Mouse (Mus musculus) spleen, postnatal 14 days (tissue): Measurements from ENCODE around the gene Rtf1.
A peak's percentile ranks its signal among the peaks of the same experiment; 100 is the strongest.

ENCODE experiments used
- DNase-seq, 2 experiments: peaks; one replicate each; pipeline ENCODE4 v3.0.0; 2021 to 2022; ENCODE audit warnings: low spot score in 2 of 2

The Rtf1 gene

DNA sequence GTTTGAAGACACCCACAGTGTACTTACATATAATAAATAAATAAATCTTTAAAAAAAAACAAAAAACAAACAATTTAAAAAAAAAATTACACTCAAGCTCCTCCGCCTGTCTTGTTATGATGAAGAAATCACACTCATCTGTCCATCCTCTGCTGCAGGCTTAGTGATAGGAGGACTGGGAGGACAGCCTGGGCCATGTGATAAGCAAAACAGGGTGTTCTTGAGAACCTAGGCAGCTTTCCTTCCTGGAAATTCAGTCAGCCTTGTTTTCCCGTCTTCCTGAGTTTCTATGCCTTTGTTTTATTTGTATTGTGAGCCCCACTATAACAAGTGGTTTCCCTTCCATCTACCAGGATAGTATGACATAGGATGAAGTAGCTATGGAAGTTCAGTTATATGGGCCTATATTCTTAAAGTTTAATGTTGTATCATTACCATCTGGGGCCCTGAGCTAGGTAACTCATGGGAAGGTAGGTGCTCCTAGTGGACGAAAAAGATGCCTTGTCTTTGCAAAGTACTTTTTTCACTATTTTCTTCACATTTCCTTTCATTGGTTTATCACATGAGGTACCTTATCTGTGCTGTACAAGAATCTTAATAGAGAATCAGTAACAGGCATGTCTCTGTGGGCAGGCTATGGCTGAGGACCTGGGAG is 53.0 kb downstream of the Rtf1 start:
- DNase-seq: no peak

DNA sequence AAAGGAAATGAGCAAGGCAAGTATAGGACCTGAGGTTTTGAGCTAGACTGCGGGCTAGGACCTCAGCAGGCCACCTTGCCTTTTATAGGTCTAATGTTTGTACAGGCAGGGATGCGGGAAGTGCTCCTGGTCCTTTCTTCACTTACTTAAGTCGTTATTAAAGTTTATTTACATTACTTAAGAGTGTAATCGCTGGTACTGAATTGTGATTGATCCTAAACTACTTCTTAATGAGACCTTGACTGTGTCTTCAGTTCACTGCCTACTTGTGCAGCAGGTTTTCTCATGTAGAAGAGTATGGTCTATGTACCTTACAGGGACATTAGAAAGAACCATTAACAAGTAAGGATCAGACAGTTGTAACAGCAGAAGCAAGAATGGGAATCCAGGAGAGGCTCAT is 55.9 kb downstream of the Rtf1 start:
- DNase-seq: no peak

DNA sequence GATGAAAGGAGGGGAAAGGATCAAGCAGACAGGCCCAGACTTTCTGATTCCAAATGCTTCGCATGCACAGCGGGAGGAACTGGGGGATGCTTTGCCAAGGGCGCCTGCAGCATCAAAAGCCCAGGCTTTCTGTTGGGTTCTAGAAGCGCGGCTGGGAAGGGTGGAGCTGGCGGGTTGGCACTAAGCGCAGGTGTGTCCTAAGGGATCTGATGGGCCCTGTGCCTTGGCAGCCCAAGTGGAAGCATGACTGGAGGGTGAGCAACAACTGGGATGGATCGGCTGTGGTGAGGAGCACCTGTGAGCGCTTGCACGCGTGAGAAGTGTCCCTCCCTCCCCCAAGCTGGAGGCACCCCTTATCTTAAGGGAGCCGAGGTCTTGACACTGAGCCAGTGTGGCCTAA is 62.3 kb downstream of the Rtf1 start:
- DNase-seq: no peak

DNA sequence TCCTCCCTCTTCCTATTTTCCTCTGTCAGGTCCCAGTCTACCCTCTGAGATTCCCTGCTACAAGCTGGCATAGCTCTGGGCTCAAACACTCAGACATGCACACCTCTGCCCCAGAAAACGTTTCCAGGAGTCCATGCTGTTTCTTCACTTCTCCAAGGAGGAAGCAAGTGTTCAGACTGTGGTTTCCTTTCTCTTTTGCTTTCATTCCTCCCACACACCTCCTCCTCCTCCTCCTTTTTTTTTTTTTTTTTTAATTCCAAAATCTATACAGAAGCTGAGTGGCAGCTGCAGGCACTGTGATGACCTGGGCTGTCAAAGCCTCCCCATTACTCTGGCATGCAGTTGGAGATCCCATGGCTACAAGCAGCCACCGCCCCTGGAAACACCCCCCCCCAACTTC is 65.7 kb downstream of the Rtf1 start:
- DNase-seq: no peak

GRCm38 (mm10) chr2:119741581-119742411 is 66.9 kb downstream of the Rtf1 start, which contains the start of gene Itpka:
Gene Itpka (plus strand): TSS chr2:119742337.
- peak in 1 of 2 experiments; percentile 49 for DNase-seq

GRCm38 (mm10) chr2:119742461-119743175 is 67.8 kb downstream of the Rtf1 start:
- DNase-seq: peak in 1 of 2 experiments; percentile 35

DNA sequence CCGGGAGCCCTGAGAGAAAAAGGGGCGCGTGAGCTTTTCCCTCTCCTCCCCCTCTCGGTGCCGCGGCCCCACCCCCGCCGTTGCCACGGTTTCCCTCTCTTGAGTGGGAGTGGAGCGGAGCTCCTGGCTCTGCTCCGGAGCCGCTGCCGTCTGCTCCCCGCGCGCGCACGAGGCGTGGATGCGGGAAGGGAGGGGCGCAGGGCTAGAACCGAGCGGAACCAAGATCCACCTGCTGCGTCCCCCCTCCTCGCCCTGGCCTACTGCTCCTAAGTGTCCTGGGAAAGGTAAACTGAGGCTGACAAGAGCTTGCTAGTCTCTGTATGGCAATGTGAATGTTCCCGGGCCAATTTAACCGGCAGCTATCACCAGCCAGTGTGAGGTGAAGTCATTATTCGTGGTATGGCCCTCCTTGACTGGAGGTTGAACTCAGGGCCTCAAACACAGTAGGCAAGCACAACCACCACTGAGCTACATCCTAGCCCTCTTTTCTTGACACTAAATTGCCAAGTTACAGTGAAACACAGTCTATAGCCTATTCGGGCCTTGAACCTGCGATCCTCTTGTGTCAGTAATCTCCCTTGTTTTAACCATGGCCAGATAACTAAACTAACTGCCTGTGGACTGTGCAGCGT is 68.4 kb downstream of the Rtf1 start:
- DNase-seq: no peak

- DNase-seq: no peak
Observed at GRCm38 (mm10) chr2:119743808-119744162, 68.9 kb downstream of the Rtf1 start.

DNA sequence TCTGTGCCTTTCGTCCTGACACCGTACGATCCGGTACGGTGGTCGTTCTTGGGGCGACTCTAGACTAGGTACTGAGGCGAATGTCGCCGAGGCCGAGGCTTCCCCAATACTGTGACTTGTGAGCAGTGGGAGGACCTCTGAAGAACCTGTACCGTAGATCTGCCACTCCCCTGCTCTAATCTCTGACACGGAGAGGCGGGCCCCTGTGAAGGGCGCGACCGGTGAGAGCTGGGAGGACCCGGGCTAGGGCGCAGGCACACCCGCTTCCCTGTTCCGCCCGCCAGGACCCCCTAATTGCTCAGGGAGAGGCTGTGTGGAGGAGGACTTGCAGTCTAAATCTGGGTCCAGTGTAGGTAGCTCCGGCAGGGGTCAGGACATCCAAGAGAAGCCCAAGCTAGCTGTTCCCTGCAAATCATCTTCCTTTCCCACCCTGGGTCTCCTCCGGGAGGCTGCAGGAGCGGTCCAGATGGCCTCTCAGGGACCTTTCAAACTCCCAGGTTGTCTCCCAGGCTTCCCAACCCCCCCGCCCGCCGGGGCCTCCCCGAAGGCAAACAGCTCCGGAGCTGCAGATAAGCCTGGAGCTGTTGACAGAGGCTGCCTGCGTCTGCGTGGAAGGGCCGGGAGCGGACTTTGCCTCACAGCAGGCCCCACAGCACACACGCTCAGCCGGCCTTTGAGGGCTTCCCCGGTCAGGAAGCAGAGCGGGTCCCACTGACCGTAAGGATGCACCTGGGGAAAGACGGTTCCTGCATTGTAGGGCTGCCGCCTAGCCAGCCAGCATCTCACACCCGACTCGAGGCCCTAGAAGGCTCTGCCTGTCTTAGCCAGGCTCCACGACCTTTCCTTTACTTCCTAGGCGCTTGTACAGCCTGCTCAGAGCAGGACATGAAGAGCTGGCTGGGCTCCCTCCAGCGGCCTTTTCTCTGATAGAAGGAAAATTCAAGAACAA is 69.6 kb downstream of the Rtf1 start:
- DNase-seq: no peak

DNA sequence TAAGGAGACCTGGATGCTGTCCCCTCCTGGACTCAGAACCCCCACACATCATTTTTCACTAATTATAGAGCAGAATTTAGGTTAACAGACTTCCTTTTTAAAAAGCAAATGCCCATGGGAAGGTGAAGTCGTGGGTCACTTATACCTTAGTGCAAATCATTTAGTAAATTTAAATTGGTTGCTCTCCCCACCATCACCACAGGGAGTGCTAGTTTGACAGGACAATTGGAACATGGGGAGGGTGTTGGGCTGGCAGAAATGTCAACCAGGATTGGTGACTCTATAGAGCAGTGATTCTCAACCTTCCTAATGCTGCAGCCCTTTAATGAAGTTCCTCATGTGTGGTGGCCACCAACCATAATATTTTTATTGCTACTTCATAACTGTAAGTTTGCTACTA is 70.4 kb downstream of the Rtf1 start:
- no peak for DNase-seq

GRCm38 (mm10) chr2:119747554-119747953 is 72.7 kb downstream of the Rtf1 start:
- no peak for DNase-seq

GRCm38 (mm10) chr2:119749260-119749659 is 74.4 kb downstream of the Rtf1 start:
- no peak for DNase-seq

GRCm38 (mm10) chr2:119757601-119758100 is 82.8 kb downstream of the Rtf1 start:
- no peak for DNase-seq

DNA sequence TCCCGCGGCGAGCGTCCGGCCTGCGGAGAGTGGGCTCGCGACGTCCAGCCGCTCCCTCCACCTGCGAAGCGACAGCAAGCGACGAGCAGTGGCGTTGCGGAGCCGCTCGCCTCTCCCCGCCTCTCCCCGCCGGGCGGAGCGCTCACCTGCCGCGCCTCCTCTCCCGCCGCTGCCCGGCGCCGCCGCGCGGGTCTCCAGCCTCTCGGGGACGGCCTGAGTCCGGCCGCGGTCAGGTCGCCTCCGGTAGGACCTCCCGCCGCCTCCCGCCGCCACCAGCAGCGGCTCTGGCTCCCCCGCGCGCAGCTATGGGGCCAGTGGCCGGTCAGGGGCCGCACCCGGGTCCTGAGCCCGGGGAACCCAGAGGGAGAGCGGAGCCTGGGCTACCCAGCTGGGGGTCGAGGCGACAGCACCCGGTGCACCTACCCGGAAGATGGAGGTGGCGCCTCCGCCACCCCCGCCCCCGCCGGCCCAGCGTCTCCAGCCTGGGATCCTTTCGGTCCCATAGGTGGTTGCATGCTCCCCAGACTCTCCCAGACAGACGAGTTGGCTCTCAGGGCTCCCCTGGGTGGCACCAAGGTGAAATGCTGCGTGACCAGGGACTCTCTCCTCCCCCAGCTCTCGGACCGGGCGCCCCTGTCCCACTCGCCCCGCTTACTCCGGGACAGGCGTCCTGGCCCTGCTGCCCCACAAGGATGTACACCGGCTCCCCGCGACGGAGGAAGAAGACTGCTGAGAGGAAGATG is 83.4 kb downstream of the Rtf1 start:
- DNase-seq: no peak

DNA sequence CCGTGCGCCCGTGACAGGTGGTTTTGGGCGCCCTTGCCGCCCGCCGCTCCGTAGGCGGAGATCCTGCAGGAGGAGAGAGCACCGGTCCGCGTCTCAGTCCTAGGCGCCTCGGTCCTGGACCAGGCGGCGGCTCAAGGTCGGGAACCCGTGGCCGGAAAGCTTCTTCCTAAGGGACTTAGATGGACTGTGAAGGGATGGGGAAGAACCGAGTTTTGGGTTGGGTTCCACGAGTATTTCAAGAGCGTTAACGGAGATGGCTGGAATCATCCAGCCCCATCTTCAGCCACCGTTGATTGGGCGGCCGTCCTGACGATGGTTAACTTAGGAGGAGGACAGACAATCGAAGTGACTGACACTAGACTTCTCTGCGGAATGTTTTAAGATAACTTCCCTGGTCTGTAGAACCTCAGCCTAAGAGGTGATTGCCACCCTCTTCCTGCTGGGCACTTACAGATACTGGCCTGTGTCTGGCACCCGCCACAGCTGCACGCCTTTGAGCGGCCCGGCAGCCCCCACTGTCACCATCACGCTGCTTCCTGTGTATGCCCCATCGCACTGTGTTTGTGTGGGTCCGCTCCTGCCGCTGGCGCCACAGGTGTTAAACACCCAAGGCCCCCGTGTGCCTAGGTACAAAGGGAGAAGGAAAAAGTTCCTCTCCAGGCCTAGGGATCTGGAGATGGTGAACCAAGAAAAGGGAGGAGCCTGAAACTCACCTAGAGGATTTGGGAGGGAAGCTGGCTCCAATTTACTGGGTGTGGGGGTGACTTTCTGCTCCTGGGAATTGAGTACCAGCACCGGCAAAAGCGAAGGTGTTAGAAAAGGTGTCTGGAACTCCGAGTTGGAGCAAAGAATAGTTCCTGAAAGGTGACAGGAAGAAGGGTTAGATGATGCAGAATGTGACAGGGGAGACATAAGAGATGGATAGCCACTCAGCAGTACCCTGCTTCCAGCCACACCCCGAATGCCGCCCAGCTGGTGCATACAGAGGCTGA is 84.3 kb downstream of the Rtf1 start:
- DNase-seq: peak in 1 of 2 experiments; percentile 19

DNA sequence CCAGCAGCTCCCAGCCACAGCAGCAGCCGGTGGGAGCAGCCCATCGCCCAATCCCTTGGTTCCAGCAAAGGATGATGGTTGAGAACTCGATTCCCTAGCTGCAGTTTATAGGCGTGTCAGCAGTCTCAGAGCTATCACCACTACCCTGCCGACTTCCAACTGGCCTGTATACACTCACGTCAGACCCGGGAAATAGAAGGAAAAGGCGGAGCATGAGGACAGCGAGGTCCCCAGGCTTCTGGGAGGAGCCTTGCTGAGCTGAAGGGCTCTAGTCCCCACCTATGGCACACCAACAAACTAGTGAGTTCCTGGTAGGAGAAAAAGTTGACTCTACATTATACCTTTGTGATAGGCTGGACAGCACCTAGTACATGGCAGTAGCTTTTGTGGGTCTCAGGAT is 85.4 kb downstream of the Rtf1 start, which contains the start of gene Ltk:
Gene Ltk, minus strand, starts transcription at position 181 of the 400 bp plus-strand sequence.
- no peak for DNase-seq

DNA sequence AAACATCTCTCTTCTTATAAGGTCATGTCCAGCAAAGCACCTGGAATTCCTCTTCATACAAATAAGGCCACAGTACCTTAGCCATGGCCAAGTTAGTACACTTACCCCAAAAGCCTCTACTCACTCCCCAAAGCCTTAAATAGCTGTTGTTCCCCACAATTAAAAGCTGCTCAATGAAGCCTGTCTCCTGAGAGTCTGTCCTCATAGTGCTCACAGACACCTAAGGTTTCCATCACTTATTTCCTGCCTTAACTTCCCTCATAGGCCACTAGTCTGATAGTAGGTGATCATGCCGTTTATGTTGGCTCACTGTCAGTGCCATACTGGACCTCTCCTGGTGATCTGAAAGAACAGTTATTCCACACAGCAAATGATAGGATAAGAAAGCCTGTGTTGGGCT is 87.4 kb downstream of the Rtf1 start:
- DNase-seq: no peak

DNA sequence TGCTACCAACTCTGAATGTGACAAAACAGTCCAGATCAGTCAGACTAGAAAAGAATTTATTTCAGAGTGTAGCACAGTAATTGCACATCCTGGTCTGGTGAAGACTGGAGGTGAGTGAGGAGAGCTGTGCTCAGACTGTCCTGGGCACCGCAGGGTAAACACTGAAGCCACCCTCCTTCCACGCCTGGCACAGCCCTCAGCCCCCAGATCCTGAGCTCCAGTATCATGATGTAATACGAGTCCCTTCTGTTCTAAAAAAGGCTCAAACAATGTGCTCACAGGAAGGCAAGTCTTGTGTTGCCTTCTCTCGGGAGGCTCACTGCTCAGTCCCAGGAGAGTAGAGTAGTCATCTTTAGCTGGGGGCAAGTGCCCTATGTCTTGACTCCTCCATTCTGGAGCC is 89.1 kb downstream of the Rtf1 start:
- no peak for DNase-seq

GRCm38 (mm10) chr2:119767246-119767645 is 92.4 kb downstream of the Rtf1 start:
- no peak for DNase-seq
